Mouse (Mus musculus): ENCODE measurements around the gene Nutf2-ps1.
"Not testable (repeated sequence)": the region's sequence is repeated elsewhere in the genome, so short reads cannot be mapped to it uniquely, and the experiment has no call there.

The Nutf2-ps1 gene

DNA sequence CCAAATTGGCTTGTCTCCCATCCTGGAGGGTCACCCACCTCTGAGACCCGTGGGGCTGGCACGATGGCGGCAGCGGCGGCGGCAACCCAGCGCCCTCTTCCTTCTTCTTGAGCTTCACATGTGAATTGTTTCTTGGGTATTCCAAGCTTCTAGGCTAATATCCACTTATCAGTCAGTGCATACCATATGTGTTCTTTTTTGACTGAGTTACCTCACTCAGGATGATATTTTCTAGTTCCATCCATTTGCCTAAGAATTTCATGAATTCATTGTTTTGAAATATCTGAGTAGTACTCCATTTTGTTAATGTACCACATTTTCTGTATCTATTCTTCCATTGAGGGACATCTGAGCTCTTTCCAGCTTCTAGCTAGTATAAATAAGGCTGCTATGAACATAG lies at the start of gene Nutf2-ps1:
TSS of gene Nutf2-ps1 (minus strand) at position 101 of the 400 bp plus-strand sequence.
- DNase-seq (ENCODE audit: low read depth, low spot score), result not testable (repeated sequence)

DNA sequence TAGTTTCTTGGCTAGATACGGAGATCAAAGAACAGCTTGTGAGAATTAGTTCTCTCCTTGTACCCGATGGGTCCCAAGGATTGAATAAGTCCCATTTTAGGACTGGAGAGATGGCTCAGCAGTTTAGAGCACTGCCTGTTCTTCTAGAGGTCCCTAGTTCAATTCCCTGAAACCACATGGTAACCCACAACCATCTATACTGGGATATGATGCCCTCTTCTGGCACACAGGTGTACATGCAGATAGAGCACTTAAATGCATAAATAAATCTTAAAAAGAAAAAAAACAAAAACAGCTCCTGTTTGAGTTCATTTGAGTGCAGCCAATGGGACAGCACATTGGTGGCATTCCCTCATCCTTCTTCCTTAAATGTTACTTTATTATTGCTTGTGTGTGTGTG lies 49.2 kb upstream of the Nutf2-ps1 start:
- DNase-seq (ENCODE audit: low read depth, low spot score), result no peak

DNA sequence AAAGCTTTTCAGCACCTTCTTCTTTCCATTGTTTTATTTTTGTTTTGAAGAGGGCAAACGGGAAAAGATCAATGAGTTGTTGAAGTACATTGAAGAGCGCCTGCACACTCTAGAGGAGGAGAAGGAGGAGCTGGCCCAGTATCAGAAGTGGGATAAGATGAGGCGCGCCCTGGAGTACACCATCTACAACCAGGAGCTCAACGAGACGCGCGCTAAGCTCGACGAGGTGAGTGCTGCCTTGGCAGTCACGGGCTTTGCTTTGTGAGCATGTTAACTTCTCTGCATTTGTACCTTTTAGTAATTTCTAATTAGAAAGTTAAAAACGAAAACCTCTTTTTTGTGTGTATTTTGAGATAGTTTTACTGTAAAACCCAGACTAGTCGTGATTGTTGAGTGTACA lies 32.8 kb upstream of the Nutf2-ps1 start:
- no peak for DNase-seq (ENCODE audit: low read depth, low spot score)

DNA sequence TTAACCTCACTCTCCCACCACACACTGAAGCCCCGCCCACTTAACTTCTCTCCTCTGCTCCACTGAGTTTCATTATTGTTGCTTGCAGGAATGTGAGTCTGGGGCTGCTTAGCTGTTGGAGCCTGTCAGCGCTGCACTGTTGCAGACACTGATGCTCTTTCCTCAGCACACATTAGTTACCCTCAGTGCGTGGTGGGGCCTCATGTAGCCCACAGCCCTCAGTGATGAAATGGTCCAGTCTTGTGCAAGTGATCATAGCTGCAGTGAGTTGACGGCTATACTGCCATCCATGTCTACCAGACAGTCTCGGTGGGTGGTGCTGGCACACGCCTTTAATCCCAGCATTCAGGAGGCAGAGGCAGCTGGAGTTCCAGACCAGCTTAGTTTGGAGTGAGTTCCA lies 20.1 kb upstream of the Nutf2-ps1 start:
- no peak for DNase-seq (ENCODE audit: low read depth, low spot score)

DNA sequence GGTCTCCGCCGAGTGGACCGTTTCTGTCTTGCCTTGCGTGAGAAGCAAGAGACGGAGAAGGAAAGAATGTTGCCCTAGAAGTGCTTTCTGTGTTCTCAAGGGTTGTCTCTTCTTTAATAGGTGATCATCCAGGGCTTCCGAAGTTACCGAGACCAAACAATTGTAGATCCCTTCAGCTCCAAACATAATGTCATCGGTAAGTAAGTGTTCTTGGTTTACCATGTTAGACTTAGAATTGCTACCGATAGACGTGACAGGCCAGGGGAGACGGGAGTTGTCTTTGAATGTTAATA lies 12.4 kb upstream of the Nutf2-ps1 start:
- DNase-seq (ENCODE audit: low read depth, low spot score), result no peak

DNA sequence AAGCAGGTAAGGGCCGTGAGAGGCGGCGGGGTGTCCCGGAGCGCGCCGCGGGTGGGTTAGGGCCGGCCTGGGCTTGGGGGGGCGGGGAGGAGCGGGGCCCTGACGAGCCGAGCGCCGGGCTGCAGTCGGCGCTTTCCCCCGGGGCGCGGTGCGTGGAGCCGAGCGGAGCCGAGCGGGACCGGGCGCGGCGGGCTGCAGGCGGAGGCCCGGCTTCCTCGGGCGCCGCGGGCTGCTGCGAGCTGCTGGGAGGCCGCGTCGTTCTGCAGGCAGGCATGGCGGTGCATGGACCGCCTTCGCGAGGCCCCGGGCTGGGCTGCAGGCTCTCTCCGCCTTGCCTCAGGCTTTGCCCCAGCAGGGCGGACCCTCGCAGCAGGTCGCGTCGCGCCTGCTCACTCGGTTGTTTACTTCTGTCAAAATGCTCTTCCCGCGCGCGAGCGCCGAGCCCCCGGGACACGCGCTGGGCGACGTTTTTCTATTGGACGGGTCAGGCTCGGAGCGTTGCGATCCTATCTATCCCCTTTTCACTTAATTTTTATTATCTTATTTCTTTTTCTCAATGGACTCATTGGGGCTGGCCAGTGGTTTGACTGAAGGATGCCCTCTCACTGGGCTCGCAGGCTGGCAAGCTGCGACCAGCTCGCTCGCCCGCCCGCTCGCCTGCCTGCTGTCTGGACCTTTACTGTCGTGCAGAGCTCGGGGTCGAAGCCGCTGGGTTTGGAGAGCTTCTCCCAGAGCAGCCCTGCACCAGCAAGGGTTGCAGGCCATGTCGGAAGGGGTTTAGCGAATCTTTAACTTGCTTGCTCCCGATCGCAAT lies 11.9 kb upstream of the Nutf2-ps1 start:
- DNase-seq (ENCODE audit: low read depth, low spot score), result no peak

DNA sequence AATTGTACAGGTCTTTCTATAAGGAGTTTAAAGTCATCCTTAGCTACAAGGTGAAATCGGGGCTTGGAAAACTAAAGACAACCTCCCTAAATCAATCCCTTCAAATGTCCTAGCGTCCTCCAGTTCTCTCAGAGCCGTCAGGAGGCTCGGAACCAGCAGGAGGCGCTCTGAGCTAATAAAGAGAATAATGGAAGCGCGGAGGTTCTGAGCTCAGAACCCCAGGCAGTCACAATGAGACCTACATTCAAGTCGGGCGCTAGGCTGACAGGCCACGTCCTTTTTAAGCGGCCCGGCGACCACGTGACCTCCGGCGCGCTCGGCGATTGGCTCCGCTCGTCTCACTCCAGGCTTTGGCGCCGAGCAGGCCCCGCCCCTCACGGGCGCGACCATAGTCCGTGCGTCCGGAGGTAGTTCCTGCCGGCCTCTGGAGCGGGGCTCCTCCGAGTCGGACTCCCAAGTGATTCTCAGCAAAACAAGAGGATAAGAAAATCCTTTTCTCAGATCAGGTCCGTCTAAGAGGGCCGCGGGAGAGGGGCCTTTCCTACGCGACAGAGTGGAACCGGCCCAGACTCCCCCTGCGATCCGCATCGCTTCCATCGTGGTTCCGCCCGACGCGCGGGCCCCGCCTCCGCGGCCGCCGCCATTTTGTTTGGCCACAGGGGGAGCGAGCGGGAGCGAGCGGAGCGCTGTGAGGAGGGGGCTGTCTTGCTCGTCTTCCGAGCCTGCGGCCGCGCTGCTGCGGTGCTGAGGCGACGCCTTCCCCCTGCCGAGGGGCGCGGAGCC lies 11.1 kb upstream of the Nutf2-ps1 start, which contains the start of gene Smc3:
TSS of gene Smc3 (plus strand) at position 642 of the 783 bp plus-strand sequence.
- DNase-seq (ENCODE audit: low read depth, low spot score), result peak; percentile 95

DNA sequence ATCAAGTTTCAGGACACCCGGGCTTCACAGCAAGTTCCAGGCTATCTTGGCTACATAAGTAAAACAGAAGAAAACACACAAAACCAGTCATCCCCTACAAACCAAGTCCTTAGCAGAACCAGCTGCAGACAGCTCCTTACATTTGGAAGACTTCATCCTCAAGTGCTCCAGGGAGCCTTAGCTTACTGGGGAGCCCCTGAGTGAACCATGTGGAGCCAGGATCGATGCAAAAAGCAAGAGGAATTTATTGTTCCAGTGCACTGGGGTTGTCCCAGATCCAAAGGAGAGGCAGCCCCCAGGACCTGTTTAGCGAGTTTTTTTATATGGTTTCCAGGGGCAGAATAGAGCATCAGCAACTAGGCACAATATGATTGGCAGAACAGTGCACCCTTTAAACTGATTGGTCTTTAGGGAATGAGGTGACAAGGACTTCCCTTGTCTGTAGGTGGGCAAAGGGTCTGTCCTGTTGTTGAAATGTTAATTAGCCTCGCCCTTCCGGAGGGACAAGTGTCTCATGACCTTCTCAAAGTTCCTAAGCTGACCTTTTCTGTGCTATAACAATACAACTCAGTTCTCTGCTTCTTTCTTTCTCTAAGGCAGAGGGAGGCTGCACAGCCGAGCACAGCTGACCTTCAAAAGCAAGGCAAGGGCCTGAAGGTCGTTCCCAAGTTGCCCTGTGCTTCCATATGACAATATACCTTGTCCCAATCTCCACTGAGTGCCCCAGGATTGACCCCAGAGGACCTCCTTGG lies 8.0 kb upstream of the Nutf2-ps1 start:
- no peak for DNase-seq (ENCODE audit: low read depth, low spot score)

DNA sequence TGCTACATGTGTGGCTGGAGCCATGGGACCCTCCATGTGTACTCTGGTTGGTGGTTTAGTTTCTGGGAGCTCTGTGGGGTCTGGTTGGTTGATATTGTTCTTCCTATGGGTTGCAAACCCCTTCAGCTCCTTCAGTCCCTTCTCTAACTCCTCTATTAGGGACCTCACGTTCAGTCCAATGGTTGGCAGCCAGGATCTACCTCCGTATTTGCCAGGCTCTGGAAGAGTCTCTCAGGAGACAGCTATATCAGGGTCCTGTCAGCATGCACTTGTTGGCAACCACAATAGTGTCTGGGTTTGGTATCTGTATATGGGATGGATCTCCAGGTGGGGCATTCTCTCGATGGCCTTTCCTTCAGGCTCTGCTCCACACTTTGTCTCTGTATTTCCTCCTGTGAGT lies 1.2 kb downstream of the Nutf2-ps1 start:
- DNase-seq (ENCODE audit: low read depth, low spot score), result not testable (repeated sequence)

DNA sequence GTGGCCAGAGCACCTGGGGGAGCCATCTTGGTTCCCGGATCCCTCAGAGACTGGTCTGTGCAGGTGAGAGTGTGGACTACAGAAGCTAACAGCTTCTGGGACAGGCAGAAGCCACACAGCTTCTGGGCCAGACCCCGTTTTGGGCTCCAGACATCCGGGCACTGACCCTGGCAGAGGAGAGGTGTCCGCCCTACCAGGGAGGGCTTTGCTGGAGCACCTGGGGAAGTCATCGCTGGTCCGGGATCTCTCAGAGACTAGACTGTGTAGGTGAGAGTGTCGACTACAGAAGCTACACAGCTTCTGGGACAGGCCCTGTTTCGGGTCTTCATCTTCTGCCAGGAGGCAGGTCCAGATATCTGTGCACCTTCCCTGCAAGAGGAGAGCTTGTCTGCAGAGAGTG lies 8.6 kb downstream of the Nutf2-ps1 start:
- DNase-seq (ENCODE audit: low read depth, low spot score), result not testable (repeated sequence)

DNA sequence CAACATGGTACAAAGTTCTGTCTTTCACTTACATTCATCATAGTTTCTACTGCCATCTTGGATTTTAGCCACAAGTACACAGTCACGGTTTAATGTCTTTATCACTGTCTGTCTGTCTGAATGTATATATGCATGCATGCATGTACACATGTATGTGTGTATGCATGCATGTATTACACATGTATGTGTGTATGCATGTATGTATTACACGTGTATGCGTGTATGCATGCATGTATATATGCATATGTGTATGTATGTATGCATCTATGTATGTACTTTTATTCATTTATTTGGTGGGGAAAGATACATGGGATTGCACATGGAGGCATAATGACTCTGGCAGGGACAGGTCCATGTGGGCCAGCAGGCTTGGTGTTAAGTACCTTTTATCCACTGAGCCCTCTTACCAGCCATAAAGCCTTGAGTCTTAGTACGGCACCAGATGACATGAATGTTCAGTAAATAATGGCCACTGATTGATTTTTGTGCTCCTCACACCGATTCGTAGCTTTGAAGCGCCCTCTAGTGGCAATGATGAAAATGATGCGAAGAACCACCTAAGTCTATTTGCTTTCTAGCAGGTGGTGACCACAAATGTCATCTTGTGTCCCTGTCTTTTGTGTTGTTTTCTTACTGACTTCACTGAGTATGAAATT lies 10.1 kb downstream of the Nutf2-ps1 start:
- DNase-seq (ENCODE audit: low read depth, low spot score), result no peak

DNA sequence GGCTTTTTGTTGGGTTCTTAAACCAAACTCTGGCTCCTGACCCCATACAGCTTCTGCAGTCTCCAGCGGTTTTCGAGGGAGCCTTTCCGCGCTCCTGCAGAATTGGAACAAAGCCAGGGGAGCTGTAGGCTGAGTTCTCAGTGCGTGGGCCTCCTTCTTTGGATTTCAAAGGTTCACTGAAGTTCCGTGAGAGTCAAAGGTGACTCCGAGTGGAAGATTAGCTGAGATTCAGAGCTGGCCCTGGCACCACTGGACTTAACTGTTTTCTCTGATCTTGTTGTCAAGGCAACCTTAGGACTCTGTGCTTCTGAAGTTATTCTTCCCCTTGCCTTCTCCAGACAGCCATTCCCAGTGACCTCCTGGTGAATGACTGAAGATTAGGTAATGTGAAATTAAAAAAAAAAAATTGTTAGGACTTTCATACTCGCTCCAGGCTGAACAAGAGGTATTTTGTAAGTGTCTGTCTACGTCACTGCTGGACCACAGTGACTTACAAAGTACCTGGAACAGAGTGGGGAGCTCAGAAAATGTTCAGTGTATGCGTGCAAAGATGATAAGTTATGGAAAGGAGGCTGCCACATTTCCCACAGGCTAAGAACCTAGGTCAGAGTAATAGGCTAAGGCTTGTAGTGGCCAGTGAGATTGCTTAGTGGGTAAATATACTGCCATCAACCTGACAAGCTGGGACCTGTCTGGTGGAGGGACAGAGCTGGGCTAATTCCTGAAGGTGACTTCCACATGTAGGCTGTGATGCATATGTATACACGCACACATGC lies 11.7 kb downstream of the Nutf2-ps1 start:
- no peak for DNase-seq (ENCODE audit: low read depth, low spot score)

DNA sequence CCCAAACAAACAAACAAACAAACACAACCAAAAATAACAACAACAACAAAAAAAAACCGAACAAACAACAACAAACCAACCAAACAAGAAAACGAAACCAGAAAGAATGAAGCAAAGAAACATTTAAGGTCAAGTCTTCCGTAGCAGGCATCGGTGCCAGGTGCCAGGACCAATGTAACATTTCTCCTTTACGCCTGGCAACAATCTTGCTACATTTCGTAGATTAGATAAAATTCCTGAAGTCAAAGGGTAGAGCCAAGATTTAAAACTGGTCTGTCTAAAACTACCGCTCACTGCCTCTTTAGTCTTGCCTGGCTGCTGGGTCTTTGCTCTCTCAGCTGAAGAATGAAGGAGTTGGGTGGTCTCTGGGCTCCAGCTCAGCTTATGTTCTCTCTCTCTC lies 12.8 kb downstream of the Nutf2-ps1 start:
- no peak for DNase-seq (ENCODE audit: low read depth, low spot score)

DNA sequence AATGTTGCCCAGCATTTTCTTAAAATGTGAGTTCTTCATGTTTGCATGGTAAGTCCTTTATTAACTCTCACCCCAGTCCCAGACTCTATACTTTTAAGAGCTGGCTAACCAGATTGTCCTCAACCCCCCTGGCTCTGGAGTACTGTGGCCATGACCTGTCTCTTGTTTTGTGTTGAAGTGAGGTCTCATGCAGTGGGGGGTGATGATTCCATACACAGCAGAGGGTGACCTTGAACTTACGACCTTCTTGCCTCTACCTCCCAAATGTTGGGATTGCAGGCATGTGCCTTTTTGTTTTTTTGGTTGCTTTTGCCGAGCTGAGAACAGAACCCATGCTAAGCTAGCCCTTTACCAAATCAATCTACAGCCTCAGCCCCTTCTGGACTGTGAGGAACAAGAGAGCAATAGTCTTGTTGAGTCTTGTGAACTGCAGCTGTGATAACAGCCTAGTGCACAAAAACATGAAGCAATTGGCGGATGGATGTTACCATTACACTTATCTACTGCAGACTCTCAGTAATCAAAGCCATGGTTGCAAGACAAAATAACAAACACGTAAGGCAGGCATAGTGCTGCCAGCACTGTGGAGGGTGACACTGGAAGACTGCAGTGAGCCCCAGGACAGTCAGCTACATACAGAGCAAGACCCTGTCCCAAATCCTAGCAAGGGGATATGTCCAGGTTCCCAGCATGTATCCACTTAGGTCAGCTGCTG lies 13.4 kb downstream of the Nutf2-ps1 start:
- DNase-seq (ENCODE audit: low read depth, low spot score), result no peak

DNA sequence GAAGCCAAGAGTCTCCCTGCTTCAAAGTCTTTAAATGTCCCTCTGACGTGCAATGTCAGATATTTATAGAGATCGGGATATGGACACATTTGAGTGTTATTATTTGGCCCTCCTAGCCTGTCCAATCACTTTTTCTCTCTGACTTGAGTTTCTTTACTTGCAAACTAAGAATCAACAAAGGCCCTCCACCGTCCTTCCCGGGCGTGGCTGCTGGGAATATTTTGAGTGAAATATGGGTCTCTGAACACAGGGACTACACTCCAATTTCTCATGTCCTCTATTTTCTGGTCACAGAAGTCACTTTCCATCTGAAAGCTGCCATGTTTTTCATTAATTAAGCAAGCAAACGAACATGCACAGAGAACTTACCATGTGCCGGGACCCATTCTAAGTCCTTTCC lies 14.3 kb downstream of the Nutf2-ps1 start:
- DNase-seq (ENCODE audit: low read depth, low spot score), result no peak

DNA sequence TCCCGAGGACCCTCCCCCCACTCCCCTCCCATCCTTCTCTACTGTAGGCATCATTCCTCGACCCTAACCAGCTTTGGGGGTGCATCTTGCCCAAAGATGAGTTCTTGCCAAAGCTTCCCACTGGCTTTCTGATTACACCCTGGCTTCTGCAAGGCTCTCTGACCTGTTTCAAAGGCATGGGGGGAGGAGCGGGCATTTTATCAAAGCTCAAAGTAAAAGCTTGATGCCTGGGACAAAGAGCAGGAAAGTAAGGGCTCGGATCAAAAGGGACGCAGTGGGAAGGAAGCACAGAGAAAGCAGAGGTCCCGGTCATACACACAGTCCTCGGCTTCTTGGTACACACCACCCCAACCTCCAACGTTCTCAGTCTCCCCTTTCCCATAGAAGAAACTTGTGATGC lies 14.7 kb downstream of the Nutf2-ps1 start:
- no peak for DNase-seq (ENCODE audit: low read depth, low spot score)

DNA sequence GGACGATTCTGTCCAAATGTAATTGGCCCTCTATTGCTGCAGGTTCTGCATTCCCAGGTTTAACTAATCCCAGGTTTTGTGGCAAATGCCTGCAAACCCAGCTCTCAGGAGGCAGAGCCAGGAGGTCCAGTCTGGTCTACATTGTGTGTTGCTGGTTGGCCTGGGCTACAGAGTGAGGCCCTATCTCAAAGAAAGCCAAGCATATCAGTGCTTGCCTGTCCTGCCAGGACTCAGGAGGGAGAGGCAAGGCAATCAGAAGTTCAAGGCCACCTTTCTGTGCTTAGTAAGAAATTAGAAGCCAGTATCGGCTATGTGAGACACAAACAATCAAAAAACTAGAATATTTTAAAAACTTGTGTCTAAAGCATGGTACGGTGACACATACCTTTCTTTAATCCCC lies 15.7 kb downstream of the Nutf2-ps1 start:
- no peak for DNase-seq (ENCODE audit: low read depth, low spot score)

DNA sequence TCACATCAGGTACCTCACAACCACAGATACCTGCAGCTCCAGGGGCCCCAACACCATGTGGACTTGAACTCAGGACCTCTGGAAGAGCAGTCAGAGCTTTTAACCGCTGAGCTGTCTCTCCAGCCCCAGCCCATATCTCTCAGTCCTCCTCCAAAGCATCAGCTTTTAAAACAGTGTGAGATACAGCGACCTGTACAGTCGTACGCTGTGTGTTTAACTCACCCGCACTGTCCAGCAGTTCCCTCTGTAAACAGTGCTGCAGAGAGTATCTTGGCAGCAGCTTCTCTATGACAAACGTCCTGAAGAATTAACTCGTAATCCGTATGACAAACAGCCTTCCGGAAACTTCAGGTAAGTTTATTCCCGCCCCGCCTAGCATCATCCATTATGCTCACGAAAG lies 16.3 kb downstream of the Nutf2-ps1 start:
- no peak for DNase-seq (ENCODE audit: low read depth, low spot score)

DNA sequence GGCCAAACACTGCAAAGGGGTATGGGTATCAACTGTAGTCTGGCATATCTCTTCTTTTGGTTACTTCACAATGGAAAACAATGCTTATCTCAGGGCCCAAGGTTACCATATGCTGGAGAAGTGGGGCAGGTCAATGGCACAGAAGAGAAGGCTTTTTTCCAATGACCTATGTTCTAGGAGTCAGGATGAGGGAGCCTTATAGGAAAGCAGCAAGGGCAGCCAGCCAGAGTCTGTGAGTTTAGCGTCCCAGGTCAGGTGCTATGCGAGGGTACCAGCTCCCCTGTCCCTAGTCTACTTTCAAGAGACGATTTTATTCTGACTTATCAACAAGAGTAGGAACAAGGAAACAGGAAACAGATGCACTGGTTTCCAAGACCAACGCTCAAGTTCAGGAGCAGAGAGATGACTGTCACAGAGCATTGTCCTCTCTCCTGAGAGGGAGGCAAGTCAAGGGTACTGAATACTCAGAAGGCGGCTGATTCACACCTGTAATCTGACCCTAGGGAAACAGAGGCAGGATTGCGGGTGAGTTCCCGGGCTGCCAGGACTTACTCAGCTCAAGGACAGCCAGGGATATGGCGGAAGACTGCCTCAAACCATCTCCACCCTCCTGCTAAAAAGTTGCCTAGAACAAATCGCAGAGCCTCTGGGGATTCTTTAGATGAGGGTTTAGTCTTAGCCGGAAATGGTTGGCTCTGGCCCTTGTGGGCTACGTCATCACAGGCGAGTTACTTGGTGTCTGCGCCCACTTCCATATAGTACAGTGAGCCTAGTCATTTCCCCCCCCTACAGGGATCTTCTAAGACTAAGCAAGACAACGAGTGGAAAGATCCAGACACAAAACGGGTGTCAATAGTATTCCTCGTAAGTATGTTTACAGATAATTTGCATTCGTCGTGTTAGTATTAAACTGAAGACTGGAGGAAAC lies 17.1 kb downstream of the Nutf2-ps1 start:
- no peak for DNase-seq (ENCODE audit: low read depth, low spot score)

Measured in WW6 (cell line).